Mouse (Mus musculus): ENCODE measurements around the gene Dlg2. TPM values are rescaled to one million over a fixed set of nuclear protein-coding genes. Genes with fewer than 3 reads are reported as not detected.

Dlg2 gene
- polyA plus RNA-seq, 1 experiment from 2014 or later: 1.1 TPM

GRCm38 (mm10) chr7:91603561-91603960 lies 1127.1 kb downstream of the Dlg2 start:
- Histone ChIP-seq H3K4me1 (replicated peaks; ENCODE audit: control insufficient read depth, insufficient read depth, low read length) (no peaks in the 10 kb centered on the region), H3K27ac (ENCODE audit: low read length) (no peak overlapping the region), H3K27me3 (ENCODE audit: control insufficient read depth, insufficient read depth, low read depth, low read length) (no peaks in the 10 kb centered on the region), H3K36me3 (ENCODE audit: control insufficient read depth, insufficient read depth, low read length) (no peaks in the 10 kb centered on the region), H3K4me2 (ENCODE audit: low read depth, low read length) (no peak overlapping the region), H3K4me3 (ENCODE audit: low read length) (no peak overlapping the region), H3K9ac (ENCODE audit: low read length) (no peak overlapping the region), H3K9me3 (ENCODE audit: control insufficient read depth, low read length) (no peaks in the 10 kb centered on the region)
- 52% methylated on average over 4 of the region's 4 CpGs for WGBS
- no peak for ATAC-seq (ENCODE audit: low read depth)

- WGBS: 65% methylated on average over 1 of the region's 1 CpGs
- Histone ChIP-seq H3K4me3 (ENCODE audit: low read length) (no peak overlapping the region), H3K4me2 (ENCODE audit: low read depth, low read length) (no peak overlapping the region), H3K4me1 (replicated peaks; ENCODE audit: control insufficient read depth, insufficient read depth, low read length) (no peaks in the 10 kb centered on the region), H3K27ac (ENCODE audit: low read length) (no peak overlapping the region), H3K9ac (ENCODE audit: low read length) (no peak overlapping the region), H3K9me3 (ENCODE audit: control insufficient read depth, low read length) (no peaks in the 10 kb centered on the region), H3K36me3 (ENCODE audit: control insufficient read depth, insufficient read depth, low read length) (no peaks in the 10 kb centered on the region), H3K27me3 (ENCODE audit: control insufficient read depth, insufficient read depth, low read depth, low read length) (no peaks in the 10 kb centered on the region)
- no peak for ATAC-seq (ENCODE audit: low read depth)
Observed at GRCm38 (mm10) chr7:91653033-91653432, 1176.6 kb downstream of the Dlg2 start.

GRCm38 (mm10) chr7:91659498-91659897 lies 1183.0 kb downstream of the Dlg2 start:
- no peak overlapping the region for H3K4me3 ChIP-seq (ENCODE audit: low read length)
- no peaks in the 10 kb centered on the region for H3K36me3 ChIP-seq (ENCODE audit: control insufficient read depth, insufficient read depth, low read length)
- no peaks in the 10 kb centered on the region for H3K9me3 ChIP-seq (ENCODE audit: control insufficient read depth, low read length)
- no peaks in the 10 kb centered on the region for H3K27me3 ChIP-seq (ENCODE audit: control insufficient read depth, insufficient read depth, low read depth, low read length)
- H3K27ac ChIP-seq (ENCODE audit: low read length): no peak overlapping the region
- H3K4me2 ChIP-seq (ENCODE audit: low read depth, low read length): no peak overlapping the region
- H3K9ac ChIP-seq (ENCODE audit: low read length): no peak overlapping the region
- ATAC-seq (ENCODE audit: low read depth): no peak
- no peaks in the 10 kb centered on the region for H3K4me1 ChIP-seq (replicated peaks; ENCODE audit: control insufficient read depth, insufficient read depth, low read length)
- WGBS: 48% methylated on average over 2 of the region's 2 CpGs

GRCm38 (mm10) chr7:91672236-91673017 lies 1196.0 kb downstream of the Dlg2 start:
- H3K27ac ChIP-seq (ENCODE audit: low read length): no peak overlapping the region
- no peak overlapping the region for H3K9ac ChIP-seq (ENCODE audit: low read length)
- no peaks in the 10 kb centered on the region for H3K36me3 ChIP-seq (ENCODE audit: control insufficient read depth, insufficient read depth, low read length)
- no peak overlapping the region for H3K4me3 ChIP-seq (ENCODE audit: low read length)
- 68% methylated on average over 13 of the region's 13 CpGs for WGBS
- no peaks in the 10 kb centered on the region for H3K9me3 ChIP-seq (ENCODE audit: control insufficient read depth, low read length)
- ATAC-seq (ENCODE audit: low read depth): no peak
- no peaks in the 10 kb centered on the region for H3K4me1 ChIP-seq (replicated peaks; ENCODE audit: control insufficient read depth, insufficient read depth, low read length)
- H3K27me3 ChIP-seq (ENCODE audit: control insufficient read depth, insufficient read depth, low read depth, low read length): no peaks in the 10 kb centered on the region
- no peak overlapping the region for H3K4me2 ChIP-seq (ENCODE audit: low read depth, low read length)

GRCm38 (mm10) chr7:91674401-91674800 lies 1197.9 kb downstream of the Dlg2 start:
- H3K4me2 ChIP-seq (ENCODE audit: low read depth, low read length): no peak overlapping the region
- H3K9me3 ChIP-seq (ENCODE audit: control insufficient read depth, low read length): no peaks in the 10 kb centered on the region
- no peak overlapping the region for H3K9ac ChIP-seq (ENCODE audit: low read length)
- no peak for ATAC-seq (ENCODE audit: low read depth)
- no peak overlapping the region for H3K27ac ChIP-seq (ENCODE audit: low read length)
- no peaks in the 10 kb centered on the region for H3K36me3 ChIP-seq (ENCODE audit: control insufficient read depth, insufficient read depth, low read length)
- no peaks in the 10 kb centered on the region for H3K4me1 ChIP-seq (replicated peaks; ENCODE audit: control insufficient read depth, insufficient read depth, low read length)
- H3K27me3 ChIP-seq (ENCODE audit: control insufficient read depth, insufficient read depth, low read depth, low read length): no peaks in the 10 kb centered on the region
- no peak overlapping the region for H3K4me3 ChIP-seq (ENCODE audit: low read length)

GRCm38 (mm10) chr7:91677934-91678333 lies 1201.5 kb downstream of the Dlg2 start:
- H3K4me1 ChIP-seq (replicated peaks; ENCODE audit: control insufficient read depth, insufficient read depth, low read length): no peaks in the 10 kb centered on the region
- no peaks in the 10 kb centered on the region for H3K9me3 ChIP-seq (ENCODE audit: control insufficient read depth, low read length)
- no peak overlapping the region for H3K4me2 ChIP-seq (ENCODE audit: low read depth, low read length)
- ATAC-seq (ENCODE audit: low read depth): no peak
- no peak overlapping the region for H3K27ac ChIP-seq (ENCODE audit: low read length)
- no peak overlapping the region for H3K9ac ChIP-seq (ENCODE audit: low read length)
- no peaks in the 10 kb centered on the region for H3K36me3 ChIP-seq (ENCODE audit: control insufficient read depth, insufficient read depth, low read length)
- no peak overlapping the region for H3K4me3 ChIP-seq (ENCODE audit: low read length)
- no peaks in the 10 kb centered on the region for H3K27me3 ChIP-seq (ENCODE audit: control insufficient read depth, insufficient read depth, low read depth, low read length)
- 66% methylated on average over 2 of the region's 2 CpGs for WGBS

- Histone ChIP-seq H3K27ac (ENCODE audit: low read length) (no peak overlapping the region), H3K9ac (ENCODE audit: low read length) (no peak overlapping the region), H3K4me1 (replicated peaks; ENCODE audit: control insufficient read depth, insufficient read depth, low read length) (no peaks in the 10 kb centered on the region), H3K36me3 (ENCODE audit: control insufficient read depth, insufficient read depth, low read length) (no peaks in the 10 kb centered on the region), H3K4me2 (ENCODE audit: low read depth, low read length) (no peak overlapping the region), H3K9me3 (ENCODE audit: control insufficient read depth, low read length) (no peaks in the 10 kb centered on the region), H3K27me3 (ENCODE audit: control insufficient read depth, insufficient read depth, low read depth, low read length) (no peaks in the 10 kb centered on the region), H3K4me3 (ENCODE audit: low read length) (no peak overlapping the region)
- no peak for ATAC-seq (ENCODE audit: low read depth)
Observed at GRCm38 (mm10) chr7:91687930-91688329, 1211.5 kb downstream of the Dlg2 start.

GRCm38 (mm10) chr7:91689829-91690228 lies 1213.4 kb downstream of the Dlg2 start:
- H3K36me3 ChIP-seq (ENCODE audit: control insufficient read depth, insufficient read depth, low read length): no peaks in the 10 kb centered on the region
- H3K4me3 ChIP-seq (ENCODE audit: low read length): no peak overlapping the region
- 60% methylated on average over 2 of the region's 2 CpGs for WGBS
- H3K4me1 ChIP-seq (replicated peaks; ENCODE audit: control insufficient read depth, insufficient read depth, low read length): no peaks in the 10 kb centered on the region
- no peaks in the 10 kb centered on the region for H3K9me3 ChIP-seq (ENCODE audit: control insufficient read depth, low read length)
- no peak for ATAC-seq (ENCODE audit: low read depth)
- H3K27ac ChIP-seq (ENCODE audit: low read length): no peak overlapping the region
- no peak overlapping the region for H3K4me2 ChIP-seq (ENCODE audit: low read depth, low read length)
- H3K9ac ChIP-seq (ENCODE audit: low read length): no peak overlapping the region
- no peaks in the 10 kb centered on the region for H3K27me3 ChIP-seq (ENCODE audit: control insufficient read depth, insufficient read depth, low read depth, low read length)

- ATAC-seq (ENCODE audit: low read depth): no peak
- no peaks in the 10 kb centered on the region for H3K4me1 ChIP-seq (replicated peaks; ENCODE audit: control insufficient read depth, insufficient read depth, low read length)
Observed at GRCm38 (mm10) chr7:91709853-91710252, 1233.4 kb downstream of the Dlg2 start.

GRCm38 (mm10) chr7:91711184-91711583 lies 1234.7 kb downstream of the Dlg2 start:
- no peak overlapping the region for H3K9ac ChIP-seq (ENCODE audit: low read length)
- 71% methylated on average over 6 of the region's 6 CpGs for WGBS
- H3K27ac ChIP-seq (ENCODE audit: low read length): no peak overlapping the region
- ATAC-seq (ENCODE audit: low read depth): no peak
- no peak overlapping the region for H3K4me2 ChIP-seq (ENCODE audit: low read depth, low read length)
- no peaks in the 10 kb centered on the region for H3K9me3 ChIP-seq (ENCODE audit: control insufficient read depth, low read length)
- H3K36me3 ChIP-seq (ENCODE audit: control insufficient read depth, insufficient read depth, low read length): no peaks in the 10 kb centered on the region
- no peaks in the 10 kb centered on the region for H3K27me3 ChIP-seq (ENCODE audit: control insufficient read depth, insufficient read depth, low read depth, low read length)
- no peak overlapping the region for H3K4me3 ChIP-seq (ENCODE audit: low read length)
- H3K4me1 ChIP-seq (replicated peaks; ENCODE audit: control insufficient read depth, insufficient read depth, low read length): no peaks in the 10 kb centered on the region

More at GRCm38 (mm10) chr7:91709853-91710252, 1233.4 kb downstream of the Dlg2 start:
- Histone ChIP-seq H3K27me3 (ENCODE audit: control insufficient read depth, insufficient read depth, low read depth, low read length) (no peaks in the 10 kb centered on the region), H3K36me3 (ENCODE audit: control insufficient read depth, insufficient read depth, low read length) (no peaks in the 10 kb centered on the region), H3K4me2 (ENCODE audit: low read depth, low read length) (no peak overlapping the region), H3K4me3 (ENCODE audit: low read length) (no peak overlapping the region), H3K9ac (ENCODE audit: low read length) (no peak overlapping the region), H3K27ac (ENCODE audit: low read length) (no peak overlapping the region), H3K9me3 (ENCODE audit: control insufficient read depth, low read length) (no peaks in the 10 kb centered on the region)
- WGBS: 71% methylated on average over 5 of the region's 5 CpGs
